Mouse (Mus musculus): ENCODE measurements around the gene Crim1.
A peak's percentile ranks its signal among the peaks of the same experiment; 100 is the strongest.

Crim1 gene

DNA sequence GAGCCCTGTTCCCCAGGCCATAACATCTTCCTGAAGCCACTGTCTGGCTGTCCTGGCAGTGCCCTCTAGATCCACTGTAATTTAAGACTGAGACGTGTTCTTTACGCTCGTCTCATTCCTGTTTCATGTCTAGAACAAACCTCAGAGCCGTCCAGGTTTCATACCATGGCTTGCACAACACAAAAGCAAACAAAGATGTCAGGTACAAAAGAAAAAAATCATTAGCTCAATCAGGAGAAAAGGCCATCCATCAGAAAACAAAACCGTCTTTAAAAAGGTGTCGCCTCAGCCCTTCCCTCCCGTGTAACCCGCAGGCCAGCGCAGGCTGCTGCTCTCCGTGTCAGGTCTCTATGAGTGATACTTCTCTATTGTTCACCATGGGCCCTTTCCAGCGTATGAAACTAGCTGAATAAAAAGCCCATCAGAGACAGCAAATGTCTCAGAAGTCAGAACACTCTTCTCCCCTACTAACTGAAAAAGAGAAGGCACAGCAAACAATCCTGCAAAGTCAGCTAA lies 179.7 kb downstream of the Crim1 start:
- no peak for DNase-seq

DNA sequence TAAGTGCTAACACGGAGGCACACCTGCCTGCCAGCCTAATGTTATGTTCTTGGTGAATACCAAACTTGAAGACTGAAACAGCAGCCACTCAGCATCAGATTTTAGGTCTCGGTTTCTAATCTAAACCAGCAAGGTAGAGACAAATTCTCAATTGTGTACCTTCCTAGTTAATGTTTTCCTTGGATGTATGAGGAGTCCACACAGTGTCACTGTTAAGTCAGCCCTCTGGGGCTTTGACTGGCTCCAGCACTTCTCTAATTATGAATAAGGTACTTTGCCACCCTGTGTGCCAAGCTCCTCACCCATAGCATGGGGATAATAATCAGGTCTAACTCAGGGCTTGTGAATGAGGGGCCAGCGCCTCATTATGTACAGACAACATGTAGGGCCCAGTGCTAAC lies 182.3 kb downstream of the Crim1 start:
- DNase-seq, result no peak

DNA sequence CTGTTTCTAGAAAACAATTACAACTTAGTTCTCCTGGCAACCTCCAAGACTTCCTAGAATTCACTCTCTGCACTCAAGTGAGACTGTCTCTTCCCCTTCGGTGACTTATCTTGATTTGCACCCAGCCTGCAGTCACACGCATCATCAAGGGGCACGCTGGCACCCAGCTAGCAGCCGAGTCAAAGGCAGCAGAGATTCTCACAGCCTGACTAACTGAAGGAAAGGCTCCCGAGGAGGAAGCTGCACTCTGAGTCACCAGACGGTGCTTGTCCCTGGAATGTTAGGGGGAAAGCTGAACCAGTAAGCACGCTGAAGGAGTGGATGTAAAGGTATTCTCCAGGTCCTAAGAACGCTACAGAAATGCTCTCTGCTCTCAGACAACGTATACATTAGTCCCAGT lies 187.6 kb downstream of the Crim1 start:
- DNase-seq, result no peak

DNA sequence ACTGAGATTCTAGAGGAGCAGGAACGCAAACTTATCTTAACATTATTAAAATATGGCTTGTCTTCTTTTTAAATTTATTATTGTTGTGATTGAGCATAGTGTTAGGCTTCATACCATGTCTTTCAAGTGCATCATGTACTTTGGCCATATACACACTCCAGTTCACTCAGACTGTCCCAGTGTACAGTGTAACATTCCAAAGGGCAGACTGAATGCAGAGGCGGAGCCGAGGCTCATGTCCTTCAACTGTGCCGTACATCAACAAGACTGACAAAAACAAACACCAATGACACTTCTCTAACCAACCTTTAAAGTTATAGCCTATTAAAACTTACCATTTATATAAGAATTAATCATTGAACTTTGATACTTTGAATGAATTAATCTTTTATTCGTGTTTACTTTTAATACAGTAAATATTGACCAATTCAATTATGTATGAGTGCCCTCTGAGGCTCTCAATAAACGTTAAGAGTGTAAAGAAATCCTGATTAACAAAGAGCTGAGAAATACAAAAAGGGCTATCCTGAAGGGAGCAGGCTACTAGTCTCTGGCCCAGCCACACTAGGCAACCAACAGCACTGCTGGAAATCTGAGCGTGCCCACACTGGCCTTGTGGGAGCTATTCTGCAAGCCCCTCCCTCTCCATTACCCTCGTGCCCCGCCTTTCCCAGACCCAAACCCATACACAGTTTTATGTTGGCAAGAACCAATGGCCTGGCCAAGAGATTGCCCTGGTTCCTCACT lies 188.2 kb downstream of the Crim1 start:
- DNase-seq, result no peak

DNA sequence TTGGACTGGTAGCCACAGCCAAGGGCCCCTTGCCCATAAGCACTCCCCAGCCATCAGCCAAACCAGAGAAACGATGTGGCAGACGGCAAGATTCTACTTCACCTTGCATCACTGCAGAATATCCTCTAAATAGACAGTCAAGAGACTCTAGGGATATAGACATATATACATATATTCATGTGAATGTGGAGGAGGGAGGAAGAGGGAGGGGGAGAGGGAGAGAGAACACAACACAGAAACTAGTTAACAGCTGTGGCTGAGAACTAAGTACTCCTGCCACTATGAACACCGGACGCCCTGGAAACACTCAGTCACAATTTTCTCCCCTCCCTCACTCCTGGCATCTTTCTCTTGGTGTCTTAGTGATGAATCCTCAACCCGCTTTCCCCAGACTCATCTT lies 189.5 kb downstream of the Crim1 start:
- DNase-seq, result no peak

DNA sequence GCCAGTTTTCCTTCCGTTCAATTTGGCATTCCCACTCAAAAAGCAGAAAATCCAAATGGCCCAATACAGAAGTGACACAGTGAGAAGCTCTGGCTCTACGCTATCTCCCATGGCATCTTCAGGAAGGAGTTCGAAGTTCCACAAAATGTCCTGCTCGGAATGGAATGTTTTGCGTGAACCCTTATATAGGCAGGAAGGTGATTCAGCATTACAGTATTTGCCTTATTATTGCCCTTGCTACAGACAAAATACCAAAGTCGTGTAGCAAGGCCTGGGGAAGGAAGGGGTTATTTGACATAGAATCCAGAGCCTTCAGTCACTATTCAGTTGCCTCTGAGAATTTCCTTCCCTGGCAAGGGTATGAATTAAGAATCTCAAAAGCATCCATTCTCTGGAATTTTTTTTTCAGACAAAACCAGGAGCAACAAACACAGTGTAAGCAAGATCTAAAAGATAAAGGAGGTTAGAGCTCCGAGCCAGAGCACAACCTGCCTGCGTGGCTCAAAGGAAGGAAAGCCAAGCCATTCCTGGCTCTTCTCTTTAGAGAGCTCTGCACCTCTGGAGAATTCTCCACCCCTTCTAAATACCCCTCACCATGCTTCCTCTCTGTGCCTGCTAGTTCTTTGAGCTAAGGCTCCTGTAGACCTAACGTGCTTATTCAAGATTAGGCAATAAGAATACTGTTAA lies 192.5 kb downstream of the Crim1 start:
- DNase-seq, result no peak

DNA sequence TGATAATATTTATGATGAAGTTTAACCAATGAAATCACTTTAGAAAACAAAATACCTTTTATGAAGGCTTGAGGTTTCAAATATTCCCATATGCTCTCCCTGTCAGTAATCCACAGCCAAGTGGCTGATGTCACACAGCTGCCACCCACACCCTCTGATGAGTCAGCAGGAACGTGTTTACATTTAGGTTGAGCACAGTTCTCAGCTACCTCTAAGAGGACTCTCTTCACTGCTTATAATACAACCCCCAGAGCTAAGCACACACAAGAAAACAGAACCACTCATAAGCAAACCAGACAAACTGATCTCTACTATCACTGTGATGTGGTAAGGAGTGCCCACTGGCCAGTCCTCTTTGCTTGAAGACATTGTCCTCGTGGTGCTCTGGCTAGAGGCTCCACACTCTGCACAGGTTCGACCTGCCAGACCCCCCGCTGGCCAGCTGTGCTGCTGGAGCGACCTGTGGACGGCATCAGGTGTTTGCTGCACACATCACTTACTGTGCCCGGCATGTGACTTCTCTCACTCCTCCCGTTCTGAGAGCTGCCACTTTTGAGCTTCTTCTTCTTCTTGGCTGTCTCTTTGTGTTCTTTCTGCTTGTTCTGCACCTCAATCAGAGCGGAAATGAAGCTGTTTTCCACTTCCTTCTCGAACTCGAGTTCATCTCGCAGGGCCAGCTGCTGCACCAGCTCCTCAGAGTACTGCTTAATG lies 200.2 kb downstream of the Crim1 start:
- no peak for DNase-seq

DNA sequence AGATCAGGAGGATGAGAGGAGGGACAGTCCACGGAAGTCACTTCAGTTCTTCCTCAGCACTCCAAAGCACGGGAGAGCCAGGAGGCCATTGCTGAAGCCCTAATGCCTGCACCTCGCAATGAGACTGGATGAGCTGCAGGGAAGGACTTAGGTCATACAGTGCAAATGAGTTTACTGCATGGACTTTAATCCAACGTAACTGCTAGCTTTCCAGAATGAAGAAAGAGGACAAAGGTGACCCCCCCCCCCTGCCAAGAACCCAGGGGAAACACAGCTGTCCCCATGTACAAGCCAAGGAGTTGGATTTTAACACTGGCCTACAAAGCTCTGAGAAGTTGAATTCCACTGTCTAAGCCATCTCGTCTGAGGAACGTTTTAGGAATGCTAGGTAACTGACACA lies 201.3 kb downstream of the Crim1 start:
- no peak for DNase-seq

DNA sequence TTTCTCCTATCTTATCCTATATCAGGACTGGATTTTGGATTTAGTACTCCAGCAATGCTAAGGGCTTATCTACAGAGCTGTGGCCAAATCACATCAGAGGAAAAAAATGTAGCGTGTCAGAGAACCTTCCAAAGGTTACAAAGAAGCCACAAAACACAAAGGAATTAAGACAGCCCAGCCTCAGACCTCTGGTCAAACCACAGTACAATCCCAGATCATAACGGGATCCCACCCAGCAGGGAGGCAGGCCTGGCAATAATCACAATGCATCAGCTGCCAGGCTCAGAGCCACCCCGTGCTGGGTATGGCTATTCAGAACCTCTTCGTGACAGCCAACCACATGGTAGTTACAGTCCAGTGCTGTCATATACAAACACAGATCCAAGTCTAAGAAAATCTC lies 201.7 kb downstream of the Crim1 start:
- DNase-seq, result peak; percentile 83 to 84

DNA sequence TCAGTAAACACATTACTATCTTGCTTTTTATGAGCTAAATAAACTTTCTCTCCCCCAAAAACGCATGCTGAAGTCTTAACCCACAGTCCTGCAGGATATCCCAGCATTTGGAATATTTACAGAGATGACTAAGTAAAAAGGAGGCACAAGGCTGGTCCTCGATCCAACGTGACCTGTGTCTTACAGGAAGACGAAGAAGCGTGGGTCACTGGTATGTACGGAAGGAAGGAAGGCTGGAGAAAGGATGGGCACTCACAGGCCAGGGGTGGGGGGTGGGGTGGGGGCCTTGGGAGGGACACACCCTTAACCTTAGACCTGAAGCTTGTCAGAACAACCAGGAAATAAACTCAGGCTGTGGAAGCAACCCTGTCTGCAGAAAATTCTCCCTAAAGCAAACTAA lies 202.1 kb downstream of the Crim1 start:
- no peak for DNase-seq

DNA sequence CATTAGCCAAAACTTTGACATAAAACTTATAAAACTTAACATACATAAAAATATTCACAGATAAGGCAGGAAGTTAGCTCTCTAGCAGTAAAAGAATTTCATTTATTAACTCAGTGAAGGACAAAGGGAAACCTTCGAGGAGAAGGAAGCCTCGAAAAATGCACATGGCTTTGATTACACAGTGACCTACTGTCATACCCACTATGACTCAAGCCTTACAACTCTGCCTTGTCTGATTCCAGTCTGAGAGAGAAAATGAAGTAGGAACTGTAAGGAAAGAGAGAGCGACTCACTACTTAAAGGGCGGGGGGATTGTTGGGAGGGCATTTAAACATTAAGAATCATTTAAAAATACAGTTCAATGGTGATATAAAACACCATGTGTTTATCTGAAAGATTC lies 203.2 kb downstream of the Crim1 start:
- DNase-seq, result no peak

DNA sequence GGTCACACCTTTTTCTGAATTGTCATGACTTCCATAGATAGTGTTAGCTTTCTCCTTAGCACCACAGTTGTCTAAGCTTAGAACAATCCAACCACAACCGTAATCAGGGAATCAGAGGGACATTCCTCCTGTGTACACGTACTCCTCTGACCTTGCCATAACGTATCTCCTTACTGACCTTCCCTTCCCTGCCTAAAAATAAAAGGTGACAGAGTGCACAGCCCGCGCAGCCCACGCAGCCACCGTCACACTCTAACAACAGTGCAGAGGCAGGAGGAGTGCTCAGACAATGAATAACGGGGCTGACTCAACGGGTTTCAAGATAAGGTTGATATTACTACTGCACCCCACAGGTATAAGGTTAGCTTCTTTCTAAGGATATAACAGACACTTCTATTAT lies 203.8 kb downstream of the Crim1 start:
- DNase-seq, result no peak

DNA sequence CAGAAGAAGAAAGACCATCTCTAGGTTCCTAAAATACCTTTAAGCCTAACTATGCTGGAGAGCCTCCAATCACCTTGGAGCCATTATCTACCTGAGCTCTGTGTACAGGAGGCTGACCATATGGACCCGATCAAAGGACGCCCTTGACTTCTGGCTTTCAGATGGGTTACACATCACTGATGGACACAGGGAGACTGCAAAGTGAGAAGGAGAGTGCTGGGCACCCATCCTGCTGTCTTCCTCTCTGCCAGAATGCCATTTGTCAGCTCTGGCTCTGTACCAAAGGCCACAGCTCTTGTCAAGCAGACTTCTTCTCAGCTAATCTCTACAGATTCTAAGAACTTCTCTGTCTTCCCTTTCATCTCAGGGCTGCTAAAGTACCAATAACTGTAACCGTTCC lies 205.3 kb downstream of the Crim1 start:
- DNase-seq, result peak; percentile 85 to 88

DNA sequence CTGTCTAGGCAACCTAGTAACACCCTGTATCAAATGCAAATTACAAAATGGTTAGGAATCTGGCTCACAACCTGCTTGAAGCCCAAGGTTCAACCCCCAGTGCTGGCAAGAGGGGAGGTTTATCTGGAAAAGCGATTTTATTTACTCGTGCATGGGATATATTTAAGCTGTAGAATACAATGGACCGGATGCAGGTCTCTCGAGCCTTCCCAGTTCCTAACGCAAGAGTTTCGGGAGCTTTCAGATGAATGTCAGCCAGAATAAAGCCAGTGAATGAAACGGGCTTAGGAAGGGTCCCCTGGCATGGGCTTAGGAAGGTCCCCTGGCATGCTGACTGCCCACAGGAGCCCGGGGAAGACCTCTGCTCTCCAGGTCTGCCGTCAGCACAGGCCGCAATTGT lies 206.8 kb downstream of the Crim1 start:
- no peak for DNase-seq

DNA sequence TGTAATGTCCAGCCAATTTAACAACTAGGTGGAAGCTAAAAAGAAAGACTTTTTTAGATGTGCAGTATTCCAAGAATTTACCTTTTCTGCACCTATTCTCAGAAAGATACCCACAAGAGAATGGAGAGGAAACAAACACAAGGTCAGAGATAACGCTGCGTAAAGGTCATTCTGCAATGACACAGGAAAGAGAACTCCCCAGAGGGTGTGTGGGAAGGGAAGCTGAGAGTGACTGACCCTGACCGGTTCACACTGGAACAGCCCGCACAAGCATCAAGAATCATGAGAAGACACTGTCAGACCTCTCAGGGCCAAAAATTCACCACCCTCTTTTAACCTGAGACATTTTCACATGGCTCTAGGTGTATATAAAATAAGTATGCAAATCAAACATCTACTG lies 207.5 kb downstream of the Crim1 start:
- DNase-seq, result no peak

DNA sequence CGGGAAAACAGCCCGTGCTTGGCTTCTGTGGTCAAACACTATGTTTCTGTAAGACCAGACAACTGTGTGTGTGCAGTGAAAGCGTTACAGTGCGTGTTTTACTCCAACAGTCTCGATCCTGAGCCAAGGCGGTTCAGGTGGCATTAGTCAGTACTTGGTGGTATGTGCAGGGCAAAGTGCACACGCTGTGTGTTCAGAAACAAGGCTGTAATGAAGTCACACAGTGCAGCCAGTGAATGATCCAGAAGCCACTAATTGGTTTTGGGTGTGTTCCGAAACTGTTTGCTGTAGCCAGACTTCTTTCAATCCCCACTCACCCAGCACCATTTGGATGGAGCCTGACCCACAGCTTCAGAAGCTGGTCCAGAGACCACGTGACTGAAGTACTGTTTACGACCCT lies 208.3 kb downstream of the Crim1 start:
- no peak for DNase-seq

DNA sequence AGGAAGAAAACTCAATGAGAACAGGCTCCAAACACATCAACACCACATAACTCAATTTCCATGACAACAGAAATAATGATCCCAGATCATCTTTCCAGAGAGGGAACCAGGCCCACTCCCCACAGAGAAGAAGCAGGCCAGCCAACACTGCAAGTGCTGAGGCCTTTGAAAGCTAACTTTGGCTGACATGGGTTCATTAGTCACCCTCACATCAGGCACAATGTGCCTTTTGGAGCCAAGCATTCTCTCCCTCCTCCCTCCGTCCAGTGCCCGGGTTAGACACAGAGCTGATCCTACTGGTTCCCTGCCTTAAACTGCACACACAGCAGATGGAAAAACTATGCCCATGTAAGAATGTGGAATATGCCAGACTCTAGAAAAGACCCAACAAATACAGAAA lies 209.9 kb downstream of the Crim1 start:
- DNase-seq, result no peak

DNA sequence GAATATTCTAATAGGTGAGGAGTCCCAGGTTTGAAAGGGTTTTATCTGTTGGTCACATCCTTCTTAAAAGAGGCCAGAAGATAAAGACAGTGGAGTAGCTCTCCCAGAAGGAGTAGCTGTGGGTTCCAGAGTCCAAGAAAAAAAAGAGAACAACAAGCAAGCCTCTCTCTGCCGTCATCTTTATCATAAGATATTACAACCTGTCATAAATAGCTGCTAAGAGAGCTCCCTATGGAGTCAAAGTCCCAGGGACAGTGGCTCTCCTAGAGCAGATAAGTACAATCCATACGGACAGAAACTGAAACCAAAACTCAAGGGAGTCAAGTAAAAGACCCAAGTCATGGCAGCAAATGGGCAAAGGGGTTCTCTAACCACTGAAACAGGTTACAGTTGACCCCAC lies 215.2 kb downstream of the Crim1 start:
- DNase-seq, result no peak

DNA sequence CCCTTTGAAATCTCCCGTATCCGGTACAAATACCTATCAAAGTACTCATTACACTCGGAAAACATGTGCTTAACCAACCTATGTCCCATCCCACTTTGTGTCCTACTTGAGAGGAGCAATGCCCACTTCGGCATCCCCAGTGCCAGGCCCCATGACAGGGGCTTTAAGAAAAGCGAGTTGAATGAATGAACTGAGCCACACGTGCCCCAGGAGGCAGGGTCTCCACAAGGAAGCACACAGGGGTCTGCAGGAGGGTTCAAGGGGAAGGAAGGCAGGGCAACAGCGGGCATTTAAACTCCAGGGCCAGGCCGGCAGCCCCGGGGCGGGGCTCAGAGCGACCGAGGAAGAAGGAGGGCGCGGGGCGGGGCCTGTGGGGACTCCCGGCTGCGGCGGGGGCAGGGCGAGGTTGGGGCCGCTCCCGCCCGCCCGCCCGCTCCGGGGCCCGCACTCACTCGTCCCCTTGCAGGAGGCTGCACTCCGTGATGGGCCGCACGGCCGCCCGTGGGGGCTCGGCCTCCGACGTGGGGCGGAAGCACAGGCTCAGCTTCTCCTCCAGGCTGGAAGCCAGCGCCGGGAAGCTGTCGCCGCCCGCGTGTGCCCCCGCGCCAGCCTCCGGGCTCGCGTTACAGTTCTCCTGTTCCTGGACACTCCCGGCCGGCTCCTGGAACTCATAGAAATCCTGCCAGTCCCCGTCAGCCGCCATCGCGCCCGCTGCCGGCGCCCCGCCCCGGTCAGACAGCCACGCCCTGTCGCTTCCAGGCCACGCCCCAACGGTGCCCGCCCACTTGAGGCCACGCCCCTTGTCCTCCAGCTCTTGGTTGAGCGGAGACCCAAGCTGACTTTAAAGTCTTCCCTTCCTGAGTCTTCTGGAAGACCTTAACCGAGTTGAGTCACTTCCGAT lies 217.6 kb downstream of the Crim1 start, which contains the start of gene Fez2:
Fez2 (minus strand) TSS at position 772 of the 901 bp plus-strand sequence.
- peak; percentile 90 to 91 for DNase-seq

DNA sequence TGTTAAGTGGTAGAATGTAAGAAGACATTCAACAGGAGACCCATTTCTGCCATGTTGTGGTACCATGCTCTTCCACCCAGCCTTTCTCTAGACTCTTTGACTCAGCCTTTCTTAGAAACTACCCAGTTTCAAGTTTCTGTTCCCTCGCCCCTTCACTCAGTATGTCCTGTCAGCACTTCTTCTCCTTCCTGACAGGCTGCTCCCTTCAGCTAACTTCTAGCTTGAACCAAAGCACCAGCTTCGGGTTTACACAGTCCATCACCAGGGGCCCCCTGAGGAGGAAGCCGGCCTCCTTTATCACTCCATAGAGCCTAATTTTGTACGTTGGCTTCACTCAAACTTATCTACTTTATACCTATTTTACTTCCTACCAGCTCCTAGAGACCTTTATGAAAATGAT lies 219.2 kb downstream of the Crim1 start:
- no peak for DNase-seq

DNA sequence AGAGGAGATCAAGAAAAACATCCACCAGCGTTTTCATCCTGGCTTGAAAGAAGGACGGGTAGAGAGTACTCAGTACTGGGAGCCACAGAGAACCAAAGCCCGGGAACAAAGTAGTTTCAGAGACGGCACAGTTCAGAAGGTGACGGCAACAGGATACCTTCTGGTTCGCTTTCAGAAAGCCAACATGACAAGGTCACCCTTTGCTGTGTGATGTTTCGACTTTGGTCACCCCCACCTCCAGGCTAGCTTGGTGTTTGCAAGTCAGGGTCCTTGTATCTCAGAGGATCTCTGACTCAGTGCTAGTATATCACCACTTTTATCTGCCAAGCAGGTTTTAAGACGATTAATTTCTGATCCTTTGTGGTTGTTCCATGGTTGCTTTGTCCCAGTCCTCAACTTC lies 225.0 kb downstream of the Crim1 start:
- no peak for DNase-seq

Data from cerebellum, postnatal 36 days (tissue).